Mouse (Mus musculus) cerebellum, postnatal 4 days (tissue): ENCODE results near the gene Tmprss4.

ENCODE experiments used
- DNase-seq, 2 experiments: peaks; one replicate each; pipeline ENCODE4 v3.0.0; 2022; ENCODE audit warnings: low spot score in 2 of 2, mixed read lengths in 1 of 2

Gene Tmprss4

DNA sequence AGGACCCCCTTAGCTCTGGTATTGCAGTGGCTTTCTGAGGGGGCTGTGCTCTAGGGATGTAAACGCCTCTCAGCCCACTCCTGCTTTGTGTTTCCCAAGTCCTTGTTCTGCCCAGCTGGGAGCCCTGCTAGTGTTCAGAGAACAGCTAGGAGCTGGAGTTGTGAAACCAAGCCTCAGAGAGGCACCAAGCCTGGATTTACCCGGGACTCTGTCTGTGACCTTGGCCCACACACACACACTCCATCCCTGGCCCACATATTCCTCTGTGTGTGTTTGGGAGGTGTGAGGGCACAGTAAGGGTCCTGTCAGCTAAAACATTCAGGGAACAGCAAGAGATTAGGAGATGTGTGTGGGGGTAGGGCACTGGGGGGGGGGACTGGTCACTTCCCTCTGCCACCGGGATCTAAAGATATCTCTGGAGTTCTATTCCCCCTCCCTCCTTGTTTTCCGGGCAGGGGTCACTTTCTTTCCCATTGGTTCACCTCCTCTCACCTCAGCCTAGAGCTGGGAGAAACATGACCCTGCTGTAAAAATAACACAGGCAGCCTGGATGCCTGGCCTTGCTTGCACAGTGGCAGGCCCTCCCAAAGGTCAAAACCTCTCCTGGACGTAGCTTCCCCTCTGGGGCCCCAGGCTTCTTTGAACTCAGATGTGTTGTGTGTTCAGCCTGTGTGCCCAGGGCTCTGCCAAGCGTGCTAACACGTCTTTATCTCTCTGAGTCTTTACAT, 67.3 kb downstream of the Tmprss4 start:
- DNase-seq, result no peak

DNA sequence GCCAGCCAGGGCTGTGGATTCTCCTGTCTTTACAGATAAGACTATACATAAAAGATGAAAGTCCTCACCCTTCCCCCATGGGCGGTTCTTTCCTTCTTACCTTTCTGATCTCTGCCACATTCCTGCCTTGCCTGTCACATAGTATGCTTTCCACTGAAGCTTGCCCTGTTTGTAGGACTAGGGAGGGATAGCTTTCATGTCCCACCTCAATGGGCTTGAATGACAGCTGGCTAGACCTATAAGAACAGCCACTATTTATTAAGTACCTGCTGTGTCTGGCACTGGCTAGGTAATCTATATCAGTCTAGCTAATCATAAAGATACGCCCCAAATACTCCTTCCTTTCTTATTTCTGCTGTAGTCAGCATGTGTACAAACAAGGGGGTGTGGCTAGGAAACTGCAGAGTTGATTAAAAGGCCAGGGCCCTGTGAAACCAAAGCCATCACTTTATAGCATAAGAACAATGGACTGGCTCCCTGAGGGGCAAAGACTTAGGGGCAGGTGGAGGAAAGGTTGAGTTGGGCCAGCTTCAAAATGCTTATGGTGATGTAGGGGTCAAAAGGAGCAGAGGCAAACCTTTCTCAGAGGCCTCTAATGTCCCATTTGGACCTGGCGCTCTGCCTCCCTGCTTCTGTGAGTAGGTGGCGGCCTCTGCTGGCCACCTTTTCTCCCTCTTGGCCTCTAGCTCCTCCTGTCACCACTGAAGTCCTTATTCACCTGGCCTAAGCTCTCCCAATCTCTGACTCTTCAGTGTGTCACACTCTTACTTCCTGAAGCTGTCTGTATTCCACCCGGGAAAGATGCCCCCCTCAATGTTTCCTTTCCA, 70.2 kb downstream of the Tmprss4 start:
- peak in 1 of 2 experiments; percentile 61 for DNase-seq

DNA sequence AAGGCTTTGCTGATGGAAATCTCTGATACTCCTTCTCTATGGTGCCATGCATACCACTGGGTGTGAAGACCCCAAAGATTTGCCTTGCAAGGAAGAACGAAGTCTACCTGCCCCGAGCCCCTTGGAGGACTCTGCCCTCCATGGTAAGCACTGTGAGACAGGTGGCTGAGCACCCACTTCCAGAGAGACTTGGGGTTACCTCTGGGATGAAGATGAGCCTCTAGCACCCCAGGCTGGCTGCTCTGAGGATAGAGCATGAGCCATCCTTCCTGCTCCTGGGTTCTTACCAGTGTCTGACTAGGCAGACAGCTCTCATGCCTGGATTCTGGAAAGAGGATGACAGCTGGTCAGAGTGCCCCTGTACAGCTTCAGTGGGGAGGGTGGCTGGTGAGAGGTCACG, 73.8 kb downstream of the Tmprss4 start:
- DNase-seq, result no peak

DNA sequence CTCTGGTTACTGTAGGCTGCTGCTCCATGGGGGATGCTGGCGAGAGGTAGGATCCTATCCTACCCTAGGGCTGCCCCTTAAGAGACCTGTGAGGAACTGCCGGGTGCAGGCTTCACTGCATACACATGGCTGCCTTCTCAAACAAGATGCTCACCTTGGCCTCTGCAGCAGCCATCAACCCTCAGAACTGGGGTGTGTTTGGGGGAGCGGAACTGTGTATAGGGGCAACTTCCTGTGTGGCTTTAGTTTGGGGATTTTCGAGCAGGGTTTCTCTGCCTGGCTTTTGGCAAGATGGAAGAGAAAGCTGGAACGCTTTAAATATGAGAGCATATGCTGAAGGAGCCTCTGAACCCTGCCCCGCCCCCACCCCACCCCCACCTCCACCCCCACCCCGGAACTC, 77.0 kb downstream of the Tmprss4 start:
- no peak for DNase-seq

DNA sequence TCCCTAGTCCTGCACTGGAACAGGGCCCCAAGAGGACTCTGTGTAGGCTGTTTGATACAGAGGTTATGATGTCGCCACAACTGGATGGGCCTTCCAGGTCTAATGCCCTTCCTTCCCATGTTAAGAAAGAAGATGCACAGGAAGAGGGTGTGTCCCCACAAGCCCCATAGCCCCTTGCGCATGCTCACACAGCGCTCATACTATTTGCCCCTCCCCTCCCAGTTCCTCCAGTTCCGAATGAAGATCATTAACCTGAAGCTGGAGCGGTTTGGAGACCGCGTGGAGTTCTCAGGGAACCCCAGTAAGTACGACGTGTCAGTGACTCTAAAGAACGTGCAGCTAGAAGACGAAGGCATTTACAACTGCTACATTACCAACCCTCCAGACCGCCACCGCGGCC, 78.7 kb downstream of the Tmprss4 start:
- DNase-seq, result no peak
